Mouse (Mus musculus) R1 (cell line): ENCODE measurements around the gene Srp54c.
"Not testable (repeated sequence)": the region's sequence is repeated elsewhere in the genome, so short reads cannot be mapped to it uniquely, and the experiment has no call there.

Experiments used
- DNase-seq: peaks from one replicate; pipeline ENCODE4 v3.0.0-alpha.2; 2018; ENCODE audit warnings: low read depth, low spot score

The Srp54c gene

DNA sequence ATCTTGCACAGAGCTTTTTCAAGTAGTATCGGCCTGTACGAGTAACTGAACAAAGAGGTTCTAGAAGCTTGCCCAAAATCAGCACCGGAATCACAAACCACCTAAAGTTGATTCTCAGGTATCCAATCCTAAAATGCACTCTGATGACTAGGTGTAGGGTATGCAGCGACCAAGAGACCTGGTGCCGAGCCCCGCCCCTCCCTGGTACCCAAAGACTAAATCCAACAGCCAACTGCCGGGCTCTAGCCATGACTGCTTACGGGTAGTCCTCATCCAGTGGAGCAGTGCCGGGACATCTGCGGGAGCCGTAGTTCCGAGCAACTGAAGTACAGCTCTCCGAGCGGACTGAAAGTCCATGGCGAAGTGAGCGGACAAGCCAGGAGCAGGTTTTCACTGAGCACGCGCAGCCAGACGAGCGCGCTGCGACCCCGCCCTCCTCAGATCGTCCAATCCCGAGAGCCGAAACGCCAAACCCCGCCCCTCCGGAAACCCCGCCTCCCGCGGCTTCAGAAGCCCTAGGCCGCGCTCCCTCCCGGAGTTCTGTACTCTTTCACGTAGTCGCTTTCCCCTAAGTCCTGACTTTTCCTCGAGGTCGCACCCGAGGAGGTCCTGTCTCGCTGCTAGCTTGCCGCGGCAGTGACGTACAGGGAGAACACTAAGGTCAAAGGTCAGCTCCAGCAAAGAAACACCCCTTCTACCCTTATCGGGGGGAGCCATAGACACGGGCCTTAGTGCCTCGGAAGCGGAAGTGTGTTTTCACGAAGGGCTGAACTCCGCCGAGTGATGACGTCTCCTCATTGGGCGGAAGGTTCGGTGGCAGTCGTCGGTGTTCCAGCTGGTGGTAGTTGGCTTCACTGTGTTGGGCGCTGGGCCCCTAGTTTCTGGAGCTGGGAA is at the start of gene Srp54c:
Gene Srp54c (plus strand): TSS at position 543 of the 894 bp plus-strand sequence.
- not testable (repeated sequence) for DNase-seq

DNA sequence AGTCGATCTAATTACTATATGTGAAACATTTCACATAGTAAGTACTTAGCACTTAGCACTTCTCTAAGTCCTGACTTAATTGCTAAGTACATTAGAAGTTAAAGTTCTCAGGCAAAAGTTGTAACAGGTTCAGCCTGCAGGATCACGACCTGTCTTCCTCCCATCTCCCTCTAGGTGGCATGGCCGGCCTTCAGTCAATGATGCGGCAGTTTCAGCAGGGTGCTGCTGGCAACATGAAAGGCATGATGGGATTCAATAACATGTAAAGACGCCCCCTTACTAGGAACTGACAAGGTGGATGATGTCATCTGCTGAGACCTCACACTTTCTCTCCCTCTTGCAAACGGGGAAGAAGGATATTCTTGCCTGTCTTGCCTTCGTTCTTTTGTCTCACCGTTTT is 42.3 kb upstream of the Srp54c start:
- DNase-seq, result not testable (repeated sequence)

DNA sequence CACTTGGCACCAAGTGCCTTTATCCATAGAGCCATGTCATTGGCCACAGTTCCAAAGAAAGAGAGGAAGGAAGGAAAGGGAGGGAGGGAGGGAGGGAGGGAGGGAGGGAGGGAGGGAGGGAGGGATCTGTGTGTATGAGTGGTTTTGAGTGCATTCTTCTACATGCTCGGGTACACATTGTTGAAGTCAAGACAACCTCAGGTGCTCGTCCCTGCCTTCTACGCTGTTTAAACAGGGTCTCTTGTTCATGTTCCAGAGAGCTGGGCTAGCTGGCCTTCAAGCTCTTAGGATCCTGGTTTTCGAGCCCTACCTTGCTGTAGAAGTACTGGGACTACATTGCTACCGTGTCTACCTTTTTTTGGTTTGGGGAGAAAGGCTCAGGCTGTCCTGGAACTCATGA is 40.8 kb upstream of the Srp54c start:
- not testable (repeated sequence) for DNase-seq

DNA sequence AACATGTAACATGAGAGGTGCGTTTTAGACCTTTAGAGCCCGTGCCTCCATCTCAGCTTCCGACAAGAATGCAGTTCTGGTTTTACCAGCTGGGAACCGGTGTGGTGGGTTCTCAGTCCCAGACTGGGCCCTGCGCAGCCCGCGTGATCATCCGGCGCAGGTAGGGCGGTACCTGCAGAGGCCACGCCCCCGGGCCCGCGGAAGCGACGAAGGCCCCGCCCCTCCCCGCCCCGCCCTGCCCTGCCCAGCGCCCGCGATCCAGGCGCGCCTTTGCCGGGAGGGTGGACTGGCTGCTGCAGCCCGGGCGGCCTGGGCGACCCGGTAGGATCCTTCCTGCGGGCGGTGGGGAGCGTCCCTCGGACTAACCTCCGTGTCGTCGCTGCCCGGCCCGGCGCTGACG is 30.7 kb upstream of the Srp54c start, which contains the start of gene 1700047I17Rik2:
Gene 1700047I17Rik2 (plus strand): TSS at position 287 of the 400 bp plus-strand sequence.
- not testable (repeated sequence) for DNase-seq

DNA sequence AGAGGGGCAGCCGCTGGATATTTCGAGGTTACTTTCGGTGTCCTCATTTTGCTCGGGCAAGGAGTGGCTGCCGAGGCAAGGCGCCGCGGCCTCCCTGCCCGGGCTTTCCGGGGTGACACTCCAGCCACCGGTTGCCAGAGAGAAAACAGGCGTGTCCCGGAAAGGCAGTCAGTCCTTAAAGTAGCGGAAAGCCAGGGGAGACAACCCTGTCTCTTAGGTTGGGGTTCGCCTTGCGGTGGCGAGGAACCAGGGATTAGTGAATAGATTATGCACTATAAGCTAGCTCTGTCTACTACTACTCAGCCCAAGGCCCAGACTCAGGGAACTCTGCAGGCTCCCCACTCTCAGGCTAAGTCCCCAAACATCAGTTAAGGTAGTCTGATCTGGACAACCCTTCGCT is 30.2 kb upstream of the Srp54c start:
- not testable (repeated sequence) for DNase-seq

DNA sequence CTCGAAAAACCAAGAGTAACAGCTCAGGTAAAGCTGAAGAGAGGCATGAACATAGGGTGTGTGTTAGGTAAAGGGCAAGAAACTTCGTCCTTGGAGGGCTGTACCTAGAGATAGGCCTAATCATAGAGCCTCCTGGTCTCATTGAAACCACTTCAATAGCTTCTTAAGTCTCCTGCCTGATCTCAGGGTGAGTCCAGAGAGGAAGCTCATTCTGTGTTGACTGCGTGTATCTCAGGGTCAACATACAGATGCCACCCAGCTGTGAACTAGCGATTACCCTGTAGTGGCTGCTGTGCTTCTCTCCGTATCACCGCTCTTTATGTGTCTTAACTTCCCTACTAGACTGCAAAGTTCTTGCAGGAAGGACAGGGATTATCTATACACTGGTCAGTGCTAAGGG is 17.0 kb upstream of the Srp54c start:
- not testable (repeated sequence) for DNase-seq

DNA sequence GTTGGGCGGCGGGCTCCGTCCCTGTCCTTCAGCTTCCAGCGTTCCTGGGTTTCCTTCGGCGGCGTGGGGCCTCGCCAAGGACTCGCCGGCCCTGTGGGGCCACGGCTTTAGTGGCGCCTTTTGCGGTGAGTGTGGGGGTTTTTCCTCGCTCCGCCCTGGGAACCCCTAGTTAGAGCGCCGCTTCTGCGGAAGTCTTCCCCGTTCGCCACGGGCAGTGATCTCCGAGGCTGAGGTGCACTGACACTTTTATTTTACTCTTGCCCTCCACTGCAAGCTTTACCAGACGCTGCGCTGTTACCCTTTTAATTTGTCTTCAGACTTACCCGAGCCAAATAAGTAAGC is 523 bp downstream of the Srp54c start:
- DNase-seq, result not testable (repeated sequence)

DNA sequence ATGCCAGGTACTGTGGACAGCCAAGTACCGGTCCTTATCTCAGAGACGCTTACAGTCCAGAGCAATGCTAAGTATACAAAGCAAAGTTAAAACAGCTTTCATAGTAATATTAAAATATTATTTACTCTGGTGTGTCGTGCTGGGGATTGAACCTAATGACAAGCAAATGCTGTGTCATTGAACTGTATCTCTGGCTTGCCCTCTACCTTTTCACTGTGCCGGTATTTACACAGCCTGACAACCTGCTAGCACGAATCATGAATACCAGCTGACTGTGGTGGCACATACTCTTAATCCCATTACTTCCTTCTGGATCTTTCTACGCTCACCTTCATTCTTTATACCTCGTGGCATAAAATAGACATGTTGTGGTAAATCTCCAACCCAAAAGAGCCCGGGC is 12.3 kb downstream of the Srp54c start:
- DNase-seq, result not testable (repeated sequence)

DNA sequence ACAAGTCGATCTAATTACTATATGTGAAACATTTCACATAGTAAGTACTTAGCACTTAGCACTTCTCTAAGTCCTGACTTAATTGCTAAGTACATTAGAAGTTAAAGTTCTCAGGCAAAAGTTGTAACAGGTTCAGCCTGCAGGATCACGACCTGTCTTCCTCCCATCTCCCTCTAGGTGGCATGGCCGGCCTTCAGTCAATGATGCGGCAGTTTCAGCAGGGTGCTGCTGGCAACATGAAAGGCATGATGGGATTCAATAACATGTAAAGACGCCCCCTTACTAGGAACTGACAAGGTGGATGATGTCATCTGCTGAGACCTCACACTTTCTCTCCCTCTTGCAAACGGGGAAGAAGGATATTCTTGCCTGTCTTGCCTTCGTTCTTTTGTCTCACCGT is 32.0 kb downstream of the Srp54c start:
- not testable (repeated sequence) for DNase-seq

DNA sequence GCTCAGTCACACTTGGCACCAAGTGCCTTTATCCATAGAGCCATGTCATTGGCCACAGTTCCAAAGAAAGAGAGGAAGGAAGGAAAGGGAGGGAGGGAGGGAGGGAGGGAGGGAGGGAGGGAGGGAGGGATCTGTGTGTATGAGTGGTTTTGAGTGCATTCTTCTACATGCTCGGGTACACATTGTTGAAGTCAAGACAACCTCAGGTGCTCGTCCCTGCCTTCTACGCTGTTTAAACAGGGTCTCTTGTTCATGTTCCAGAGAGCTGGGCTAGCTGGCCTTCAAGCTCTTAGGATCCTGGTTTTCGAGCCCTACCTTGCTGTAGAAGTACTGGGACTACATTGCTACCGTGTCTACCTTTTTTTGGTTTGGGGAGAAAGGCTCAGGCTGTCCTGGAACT is 33.4 kb downstream of the Srp54c start:
- DNase-seq, result not testable (repeated sequence)

DNA sequence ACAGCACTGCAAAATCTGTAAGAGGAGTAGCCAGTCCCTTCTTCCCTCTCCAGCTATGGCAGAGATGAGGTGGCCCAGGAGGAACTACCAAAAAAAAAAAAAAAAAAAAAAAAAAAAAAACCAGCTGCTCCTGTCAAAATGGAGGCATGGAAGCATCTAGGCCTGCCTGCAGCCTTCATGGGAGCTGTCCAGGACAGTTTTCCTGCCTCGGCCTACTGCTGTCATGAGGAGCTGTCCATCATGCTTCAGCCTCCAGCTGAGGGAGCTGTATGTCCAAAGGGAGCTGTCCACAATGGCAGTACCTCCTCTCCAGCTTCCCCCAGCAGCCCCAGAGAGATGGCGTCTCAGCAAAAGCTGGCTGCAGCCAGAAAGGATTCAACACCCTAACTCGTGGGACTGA is 42.3 kb downstream of the Srp54c start:
- DNase-seq, result peak; percentile 90

DNA sequence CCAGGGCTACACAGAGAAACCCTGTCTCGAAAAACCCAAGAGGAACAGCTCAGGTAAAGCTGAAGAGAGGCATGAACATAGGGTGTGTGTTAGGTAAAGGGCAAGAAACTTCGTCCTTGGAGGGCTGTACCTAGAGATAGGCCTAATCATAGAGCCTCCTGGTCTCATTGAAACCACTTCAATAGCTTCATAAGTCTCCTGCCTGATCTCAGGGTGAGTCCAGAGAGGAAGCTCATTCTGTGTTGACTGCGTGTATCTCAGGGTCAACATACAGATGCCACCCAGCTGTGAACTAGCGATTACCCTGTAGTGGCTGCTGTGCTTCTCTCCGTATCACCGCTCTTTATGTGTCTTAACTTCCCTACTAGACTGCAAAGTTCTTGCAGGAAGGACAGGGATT is 47.6 kb downstream of the Srp54c start:
- DNase-seq, result not testable (repeated sequence)

DNA sequence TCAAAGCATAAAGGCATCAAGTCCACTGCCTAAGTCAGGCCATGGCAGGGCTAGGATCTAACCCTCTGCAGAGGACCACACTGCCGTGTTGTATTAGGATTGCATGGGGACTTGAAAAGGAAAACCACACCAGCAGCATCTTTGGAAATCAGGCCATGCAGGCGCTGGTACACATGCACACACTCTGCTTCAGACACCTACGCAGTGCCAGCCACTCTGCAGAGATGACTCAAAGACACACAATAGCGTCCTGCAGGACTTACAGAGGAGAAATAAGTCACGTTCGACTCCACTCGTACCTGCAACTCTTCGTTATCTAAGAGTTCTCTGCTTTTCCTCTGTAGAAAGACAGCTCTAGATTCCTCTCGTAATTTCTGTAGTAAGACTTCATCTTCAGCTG is 68.1 kb downstream of the Srp54c start:
- no peak for DNase-seq

DNA sequence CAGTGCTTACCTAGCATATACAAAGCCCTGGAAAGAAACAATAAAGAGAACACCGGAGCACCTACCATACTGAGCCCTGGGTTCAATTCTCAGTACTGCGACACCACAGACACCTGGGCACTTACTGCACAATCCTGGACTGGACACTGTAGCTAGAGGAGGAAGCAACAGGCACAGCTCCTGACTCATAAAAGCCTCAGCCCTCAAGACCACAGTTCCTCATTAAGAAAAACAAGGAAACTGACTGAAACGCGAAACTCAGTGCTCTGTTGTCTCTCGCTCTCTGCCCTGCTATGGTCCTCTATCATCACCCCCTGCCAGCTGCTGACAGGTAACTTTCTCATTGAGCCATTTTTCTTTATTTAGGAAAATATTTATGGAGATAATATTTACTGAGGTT is 69.4 kb downstream of the Srp54c start, which contains the start of gene 1110008L16Rik:
Gene 1110008L16Rik (plus strand): TSS at position 242 of the 400 bp plus-strand sequence.
- no peak for DNase-seq

DNA sequence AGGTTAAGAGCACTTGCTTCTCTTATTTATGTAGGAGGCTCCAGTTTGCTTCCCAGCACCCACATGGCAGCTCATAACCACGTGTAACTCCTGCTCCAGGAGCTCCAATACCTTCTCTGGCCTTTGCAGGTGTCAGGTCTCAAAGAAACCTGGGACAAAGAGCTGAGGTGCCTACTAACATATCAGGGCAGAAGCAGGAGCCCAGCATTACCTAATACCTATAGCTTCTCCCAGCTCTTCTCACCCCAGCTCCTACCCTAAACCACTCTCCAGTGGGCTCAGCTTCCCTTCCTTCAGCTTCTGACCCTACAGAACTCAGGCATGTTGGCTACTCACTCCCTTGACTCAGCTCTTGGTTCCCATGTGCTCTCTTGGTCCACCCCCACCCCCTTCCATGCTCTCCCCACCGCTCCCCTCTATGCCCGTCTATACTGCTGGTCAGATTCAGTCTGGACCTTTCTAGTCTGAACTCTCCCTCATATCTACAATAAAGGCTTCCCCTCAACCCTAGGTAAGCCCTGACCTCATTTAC is 70.9 kb downstream of the Srp54c start:
- DNase-seq, result no peak

DNA sequence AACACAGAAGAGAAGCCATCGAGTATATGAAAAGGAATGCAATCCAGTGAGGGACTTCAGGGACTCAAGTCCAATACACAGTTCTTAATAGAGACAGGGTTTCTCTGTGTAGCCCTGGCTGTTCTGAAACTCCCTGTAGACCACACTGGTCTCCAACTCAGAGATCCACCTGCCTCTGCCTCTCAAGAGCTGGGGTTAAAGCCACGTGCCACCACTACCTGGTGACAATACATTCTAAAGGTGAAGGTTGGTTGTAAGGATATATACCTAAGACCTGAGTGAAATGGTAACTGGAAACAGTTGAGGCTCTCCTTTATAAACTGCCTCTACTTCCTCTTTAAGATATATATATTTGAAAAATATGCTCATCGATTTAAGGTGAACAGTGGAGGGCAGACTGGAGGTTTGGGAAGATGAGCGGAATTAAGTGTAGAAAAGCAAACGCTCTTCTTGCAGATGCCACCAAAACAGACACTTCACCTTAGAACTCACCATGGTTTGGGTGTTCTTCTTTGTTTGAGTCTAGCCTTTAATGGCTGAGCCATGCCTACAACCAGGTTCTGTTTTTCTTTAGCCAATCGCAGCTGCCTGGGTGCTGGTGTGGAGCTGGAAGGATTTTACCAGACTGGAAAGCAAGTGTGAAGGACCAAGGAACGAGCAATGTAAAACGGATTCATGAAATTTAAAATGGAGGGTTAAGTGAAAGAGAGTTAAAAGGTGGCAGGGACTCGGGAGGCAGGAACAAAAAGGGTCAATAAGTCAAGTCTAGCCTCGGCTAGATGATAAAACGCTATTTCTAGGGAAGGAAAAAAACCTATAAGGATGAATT is 71.7 kb downstream of the Srp54c start:
- peak; percentile 31 for DNase-seq

DNA sequence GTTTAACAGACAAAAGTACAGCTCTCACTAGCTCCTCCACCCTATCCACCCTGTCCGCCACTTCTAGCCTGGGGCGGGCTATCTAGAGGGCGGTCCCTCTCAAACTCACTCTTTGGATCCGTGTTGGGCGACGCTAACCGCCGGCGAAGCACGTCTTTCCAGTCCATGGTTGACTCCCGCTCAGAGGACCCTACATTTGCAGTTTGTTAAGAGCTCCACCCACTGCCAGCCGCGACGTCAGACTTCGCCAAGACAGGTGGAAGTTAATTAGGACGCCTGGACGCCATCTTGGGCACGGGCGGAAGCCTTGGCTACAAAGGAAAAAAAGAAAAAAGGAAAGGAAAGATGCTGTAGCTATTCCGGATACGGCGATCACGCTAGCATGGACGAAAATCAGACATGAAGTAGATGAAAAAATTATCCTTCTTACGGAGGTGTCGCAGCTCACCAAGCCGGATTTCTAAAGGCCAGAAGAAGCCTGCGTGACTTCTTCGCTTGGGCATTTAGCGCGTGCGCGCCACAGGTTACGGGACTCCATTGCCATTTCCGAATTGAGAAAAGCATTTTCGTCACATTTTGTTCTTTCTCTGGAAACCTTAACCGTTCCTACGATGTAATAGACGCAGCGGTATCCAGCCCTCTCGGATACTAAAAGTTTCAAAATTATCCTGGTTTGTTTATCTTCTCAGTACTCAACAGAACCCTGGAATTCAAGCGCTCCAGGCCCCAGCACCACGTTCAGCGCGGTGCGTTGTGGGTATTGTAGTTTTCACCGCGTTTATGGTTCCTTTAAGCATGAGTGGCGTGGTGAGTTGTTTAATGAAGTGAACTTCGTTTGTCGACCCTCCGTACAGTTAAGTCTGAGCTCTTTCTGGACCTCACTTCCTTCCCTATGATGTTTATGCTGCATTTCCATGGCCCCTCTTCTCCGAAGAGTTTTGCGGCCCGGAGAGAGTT is 72.8 kb downstream of the Srp54c start, which contains the start of gene Ppp2r3c:
Gene Ppp2r3c (minus strand): TSS at position 514 of the 957 bp plus-strand sequence.
- peak; percentile 98 for DNase-seq

DNA sequence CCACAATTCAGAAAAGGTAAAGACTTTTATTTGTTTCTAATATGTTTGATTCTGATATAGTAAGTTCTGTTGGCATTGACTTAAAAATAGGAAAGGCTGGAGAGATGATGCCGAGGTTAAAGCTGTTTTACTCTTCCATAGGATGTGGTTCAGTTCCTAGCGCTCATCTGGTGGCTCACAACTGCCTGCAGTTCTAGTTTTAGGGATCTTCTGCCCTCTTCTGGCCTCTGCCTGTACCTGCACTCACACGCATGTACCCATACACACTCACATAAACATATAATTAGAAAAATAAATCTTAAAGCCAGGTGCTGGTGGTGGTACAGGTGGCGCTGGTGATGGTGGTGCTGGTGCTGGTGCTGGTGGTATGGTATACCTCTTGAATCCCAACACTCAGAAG is 76.4 kb downstream of the Srp54c start:
- peak; percentile 72 for DNase-seq

DNA sequence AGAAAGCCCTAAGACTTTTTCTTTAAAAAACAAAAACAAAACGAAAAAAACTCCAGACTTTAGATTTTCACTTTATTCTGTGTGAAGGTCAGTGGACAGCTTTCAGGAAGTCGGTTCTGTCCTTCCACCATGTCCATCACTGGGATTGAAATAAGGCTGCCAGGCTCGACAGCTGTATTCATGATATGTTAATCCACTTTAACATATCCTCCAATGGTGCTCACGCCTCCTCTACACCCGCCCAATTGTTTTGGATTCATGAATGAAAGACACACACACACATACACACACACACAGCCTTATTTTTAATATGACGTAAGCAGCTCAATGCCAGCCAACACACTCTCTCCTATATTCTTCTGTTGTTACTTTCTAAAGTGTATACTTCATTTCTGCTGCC is 77.6 kb downstream of the Srp54c start:
- DNase-seq, result no peak

DNA sequence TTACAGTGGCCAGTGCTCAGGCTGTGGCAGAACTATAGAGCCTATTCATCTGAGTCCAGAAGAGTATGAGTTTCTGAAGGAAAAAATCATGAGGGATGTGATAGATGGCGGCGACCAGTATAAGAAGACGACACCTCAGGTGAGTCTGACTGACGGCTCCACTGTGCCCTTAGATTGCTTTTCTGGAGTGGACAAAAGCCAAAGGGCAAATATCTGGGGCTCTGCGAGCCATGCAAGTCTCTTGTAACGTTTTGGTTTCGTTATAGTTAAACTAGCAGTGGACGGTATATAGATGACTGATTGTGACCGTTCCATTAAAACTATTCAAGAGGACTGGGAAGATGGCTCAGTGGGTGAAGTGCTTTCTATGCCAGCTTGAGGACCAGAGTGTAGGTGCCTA is 78.8 kb downstream of the Srp54c start:
- no peak for DNase-seq

DNA sequence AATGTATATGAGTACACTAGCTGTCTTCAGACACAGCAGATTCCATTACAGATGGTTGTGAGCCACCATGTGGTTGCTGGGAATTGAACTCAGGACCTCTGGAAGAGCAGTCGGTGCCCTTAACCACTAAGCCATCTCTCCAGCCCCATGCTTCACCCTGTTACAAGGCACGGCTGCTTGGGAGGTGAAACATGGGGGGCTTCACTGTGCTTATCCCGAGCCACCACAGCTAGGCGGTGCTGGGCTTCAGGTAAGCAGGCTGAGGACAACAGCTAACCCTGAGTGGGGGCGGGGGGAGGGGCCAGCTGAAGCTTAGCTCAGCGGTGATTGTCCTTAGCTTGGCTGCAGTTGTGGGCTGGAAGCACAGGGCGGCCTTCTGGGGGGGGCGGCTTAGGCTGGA is 79.5 kb downstream of the Srp54c start:
- no peak for DNase-seq
